Mouse (Mus musculus): ENCODE data around the gene Mbip. TPM values are rescaled to one million over a fixed set of nuclear protein-coding genes. Genes with fewer than 3 reads are reported as not detected.
A peak's percentile ranks its signal among the peaks of the same experiment; 100 is the strongest.

Mbip gene
- polyA plus RNA-seq, 1 experiment = 4.8 TPM

- Histone ChIP-seq H3K4me3 (no peak overlapping the region), H3K36me3 (ENCODE audit: control insufficient read depth, insufficient read depth) (no peaks in the 10 kb centered on the region), H3K4me2 (ENCODE audit: low read depth) (peak overlapping the region; percentile 50), H3ac (ENCODE audit: control insufficient read depth, insufficient read length) (no peak overlapping the region), H3K27me3 (ENCODE audit: control insufficient read depth, insufficient read depth, insufficient read length) (peaks cover 4% of the 10 kb centered on the region), H3K79me2 (ENCODE audit: control insufficient read depth, insufficient read depth) (no peaks in the 10 kb centered on the region)
- TF ChIP-seq MYOG (IDR thresholded peaks at IDR 0.05; ENCODE audit: control insufficient read depth in 1 of 3, insufficient read depth in 1 of 3, insufficient read length in 2 of 3, low read depth in 2 of 3) (no peak), TCF12 (IDR thresholded peaks at IDR 0.05; ENCODE audit: insufficient read depth, poor library complexity, severe bottlenecking) (no peak), POLR2A (IDR thresholded peaks at IDR 0.05; ENCODE audit: insufficient read length, low read depth) (no peak), E2F4 (IDR thresholded peaks at IDR 0.05; ENCODE audit: insufficient read depth) (no peak), POLR2AphosphoS2 (IDR thresholded peaks at IDR 0.05; ENCODE audit: insufficient read length, low read depth) (no peak), CEBPB (IDR thresholded peaks at IDR 0.05; ENCODE audit: insufficient read depth, poor library complexity, severe bottlenecking) (no peak), USF1 (IDR thresholded peaks at IDR 0.05; ENCODE audit: low read depth) (no peak), REST (IDR thresholded peaks at IDR 0.05; ENCODE audit: insufficient read depth, insufficient read length) (no peak), SRF (IDR thresholded peaks at IDR 0.05; ENCODE audit: control insufficient read depth, insufficient read length, low read depth) (no peak), MAX (IDR thresholded peaks at IDR 0.05; ENCODE audit: low read depth) (no peak), MYOD1 (IDR thresholded peaks at IDR 0.05; ENCODE audit: control insufficient read depth in 1 of 3, insufficient read length in 2 of 3, low read depth in 2 of 3) (no peak), TCF3 (IDR thresholded peaks at IDR 0.05; ENCODE audit: insufficient read length, low read depth) (no peak)
Measured at GRCm38 (mm10) chr12:56301487-56302293, 44.0 kb downstream of the Mbip start.

- Histone ChIP-seq H3ac (ENCODE audit: control insufficient read depth, insufficient read length) (no peak overlapping the region), H3K27me3 (ENCODE audit: control insufficient read depth, insufficient read depth, insufficient read length) (no peaks in the 10 kb centered on the region), H3K36me3 (ENCODE audit: control insufficient read depth, insufficient read depth) (no peaks in the 10 kb centered on the region), H3K4me3 (no peak overlapping the region), H3K79me2 (ENCODE audit: control insufficient read depth, insufficient read depth) (no peaks in the 10 kb centered on the region), H3K4me2 (ENCODE audit: low read depth) (no peak overlapping the region)
- TF ChIP-seq POLR2A (IDR thresholded peaks at IDR 0.05; ENCODE audit: insufficient read length, low read depth) (no peak), MYOD1 (IDR thresholded peaks at IDR 0.05; ENCODE audit: control insufficient read depth in 1 of 3, insufficient read length in 2 of 3, low read depth in 2 of 3) (no peak), CEBPB (IDR thresholded peaks at IDR 0.05; ENCODE audit: insufficient read depth, poor library complexity, severe bottlenecking) (no peak), REST (IDR thresholded peaks at IDR 0.05; ENCODE audit: insufficient read depth, insufficient read length) (no peak), POLR2AphosphoS2 (IDR thresholded peaks at IDR 0.05; ENCODE audit: insufficient read length, low read depth) (no peak), TCF12 (IDR thresholded peaks at IDR 0.05; ENCODE audit: insufficient read depth, poor library complexity, severe bottlenecking) (no peak), TCF3 (IDR thresholded peaks at IDR 0.05; ENCODE audit: insufficient read length, low read depth) (no peak), USF1 (IDR thresholded peaks at IDR 0.05; ENCODE audit: low read depth) (no peak), E2F4 (IDR thresholded peaks at IDR 0.05; ENCODE audit: insufficient read depth) (no peak), MYOG (IDR thresholded peaks at IDR 0.05; ENCODE audit: control insufficient read depth in 1 of 3, insufficient read depth in 1 of 3, insufficient read length in 2 of 3, low read depth in 2 of 3) (no peak), MAX (IDR thresholded peaks at IDR 0.05; ENCODE audit: low read depth) (no peak), SRF (IDR thresholded peaks at IDR 0.05; ENCODE audit: control insufficient read depth, insufficient read length, low read depth) (no peak)
Measured at GRCm38 (mm10) chr12:56299610-56300009, 46.1 kb downstream of the Mbip start.

GRCm38 (mm10) chr12:56298919-56299318 lies 46.8 kb downstream of the Mbip start:
- Histone ChIP-seq H3K4me2 (ENCODE audit: low read depth) (no peak overlapping the region), H3K36me3 (ENCODE audit: control insufficient read depth, insufficient read depth) (no peaks in the 10 kb centered on the region), H3ac (ENCODE audit: control insufficient read depth, insufficient read length) (no peak overlapping the region), H3K4me3 (no peak overlapping the region), H3K27me3 (ENCODE audit: control insufficient read depth, insufficient read depth, insufficient read length) (no peaks in the 10 kb centered on the region), H3K79me2 (ENCODE audit: control insufficient read depth, insufficient read depth) (no peaks in the 10 kb centered on the region)
- TF ChIP-seq POLR2AphosphoS2 (IDR thresholded peaks at IDR 0.05; ENCODE audit: insufficient read length, low read depth) (no peak), MAX (IDR thresholded peaks at IDR 0.05; ENCODE audit: low read depth) (no peak), TCF3 (IDR thresholded peaks at IDR 0.05; ENCODE audit: insufficient read length, low read depth) (no peak), TCF12 (IDR thresholded peaks at IDR 0.05; ENCODE audit: insufficient read depth, poor library complexity, severe bottlenecking) (no peak), E2F4 (IDR thresholded peaks at IDR 0.05; ENCODE audit: insufficient read depth) (no peak), CEBPB (IDR thresholded peaks at IDR 0.05; ENCODE audit: insufficient read depth, poor library complexity, severe bottlenecking) (no peak), MYOG (IDR thresholded peaks at IDR 0.05; ENCODE audit: control insufficient read depth in 1 of 3, insufficient read depth in 1 of 3, insufficient read length in 2 of 3, low read depth in 2 of 3) (no peak), REST (IDR thresholded peaks at IDR 0.05; ENCODE audit: insufficient read depth, insufficient read length) (no peak), MYOD1 (IDR thresholded peaks at IDR 0.05; ENCODE audit: control insufficient read depth in 1 of 3, insufficient read length in 2 of 3, low read depth in 2 of 3) (no peak), USF1 (IDR thresholded peaks at IDR 0.05; ENCODE audit: low read depth) (no peak), SRF (IDR thresholded peaks at IDR 0.05; ENCODE audit: control insufficient read depth, insufficient read length, low read depth) (no peak), POLR2A (IDR thresholded peaks at IDR 0.05; ENCODE audit: insufficient read length, low read depth) (no peak)

GRCm38 (mm10) chr12:56297921-56298830 lies 47.5 kb downstream of the Mbip start:
- no peak for TF ChIP-seq CEBPB (IDR thresholded peaks at IDR 0.05; ENCODE audit: insufficient read depth, poor library complexity, severe bottlenecking)
- TF ChIP-seq MYOD1 (IDR thresholded peaks at IDR 0.05; ENCODE audit: control insufficient read depth in 1 of 3, insufficient read length in 2 of 3, low read depth in 2 of 3) = no peak
- no peak for TF ChIP-seq TCF12 (IDR thresholded peaks at IDR 0.05; ENCODE audit: insufficient read depth, poor library complexity, severe bottlenecking)
- no peak for TF ChIP-seq MAX (IDR thresholded peaks at IDR 0.05; ENCODE audit: low read depth)
- TF ChIP-seq E2F4 (IDR thresholded peaks at IDR 0.05; ENCODE audit: insufficient read depth) = no peak
- TF ChIP-seq SRF (IDR thresholded peaks at IDR 0.05; ENCODE audit: control insufficient read depth, insufficient read length, low read depth) = no peak
- no peak for TF ChIP-seq POLR2A (IDR thresholded peaks at IDR 0.05; ENCODE audit: insufficient read length, low read depth)
- no peak for TF ChIP-seq REST (IDR thresholded peaks at IDR 0.05; ENCODE audit: insufficient read depth, insufficient read length)
- TF ChIP-seq POLR2AphosphoS2 (IDR thresholded peaks at IDR 0.05; ENCODE audit: insufficient read length, low read depth) = no peak
- TF ChIP-seq MYOG (IDR thresholded peaks at IDR 0.05; ENCODE audit: control insufficient read depth in 1 of 3, insufficient read depth in 1 of 3, insufficient read length in 2 of 3, low read depth in 2 of 3) = no peak
- no peak for TF ChIP-seq TCF3 (IDR thresholded peaks at IDR 0.05; ENCODE audit: insufficient read length, low read depth)
- no peak for TF ChIP-seq USF1 (IDR thresholded peaks at IDR 0.05; ENCODE audit: low read depth)
- H3K36me3 ChIP-seq (ENCODE audit: control insufficient read depth, insufficient read depth) = no peaks in the 10 kb centered on the region
- no peak overlapping the region for H3ac ChIP-seq (ENCODE audit: control insufficient read depth, insufficient read length)
- no peaks in the 10 kb centered on the region for H3K79me2 ChIP-seq (ENCODE audit: control insufficient read depth, insufficient read depth)
- no peak overlapping the region for H3K4me2 ChIP-seq (ENCODE audit: low read depth)
- no peaks in the 10 kb centered on the region for H3K27me3 ChIP-seq (ENCODE audit: control insufficient read depth, insufficient read depth, insufficient read length)
- no peak overlapping the region for H3K4me3 ChIP-seq
